Mouse (Mus musculus) lung, embryonic 15.5 days (tissue): Measurements from ENCODE around the gene Olfr1181. TPM values are rescaled to one million over a fixed set of nuclear protein-coding genes. Genes with fewer than 3 reads are reported as not detected.
"Not testable (repeated sequence)": the region's sequence is repeated elsewhere in the genome, so short reads cannot be mapped to it uniquely, and the experiment has no call there.

Source experiments
- ATAC-seq: fragments of 200-750 bp; cut with Nextera tagmentation; 2 replicates; pipeline ENCODE4 v1.8.0; 2017; ENCODE audit warnings: moderate number of reproducible peaks, borderline replicate concordance; ENCODE audit not compliant: low FRiP score, low TSS enrichment; ENCODE audit errors: extremely low read depth
- H3K27ac ChIP-seq: fragments of 300-500 bp; sonication (generic); 2 replicates; pipeline ENCODE4 v1.5.1; 2015; ENCODE audit warnings: moderate library complexity, mild to moderate bottlenecking, inconsistent platforms
- H3K27me3 ChIP-seq: fragments of 300-500 bp; sonication (generic); 2 replicates; pipeline ENCODE4 v1.6.1; 2015; ENCODE audit warnings: inconsistent platforms
- H3K36me3 ChIP-seq: fragments of 300-500 bp; sonication (generic); 2 replicates; pipeline ENCODE4 v1.6.1; 2015; ENCODE audit warnings: inconsistent platforms
- H3K4me1 ChIP-seq: fragments of 300-500 bp; sonication (generic); 2 replicates; pipeline ENCODE4 v1.6.1; 2015; ENCODE audit warnings: inconsistent platforms
- H3K4me2 ChIP-seq: fragments of 300-500 bp; sonication (generic); 2 replicates; pipeline ENCODE4 v1.6.1; 2015; ENCODE audit warnings: inconsistent platforms, mild to moderate bottlenecking, moderate library complexity
- H3K4me3 ChIP-seq: fragments of 300-500 bp; sonication (generic); 2 replicates; pipeline ENCODE4 v1.5.1; 2015; ENCODE audit warnings: mild to moderate bottlenecking, inconsistent platforms
- H3K9ac ChIP-seq: fragments of 300-500 bp; sonication (generic); 2 replicates; pipeline ENCODE4 v1.6.1; 2015; ENCODE audit warnings: inconsistent platforms
- H3K9me3 ChIP-seq: fragments of 300-500 bp; sonication (generic); 2 replicates; pipeline ENCODE4 v1.6.1; 2016; ENCODE audit warnings: inconsistent platforms
- WGBS: fragments of 180-500 bp; shearing (Covaris S2); methylation state at CpG from one replicate; pipeline ENCODE4 v1.1.7; 2015; 5-methylcytosine and 5-hydroxymethylcytosine counted together
- polyA plus RNA-seq: library from polyadenylated mRNA; unstranded; fragments of >200 nt; fragmentation: Nextera tagmentation; extraction: Ambion mirVana; gene quantifications from 2 replicates; pipeline ENCODE4 v1.2.1, GENCODE M21; 2015

Gene Olfr1181
- not detected in 2 replicates for polyA plus RNA-seq

GRCm38 (mm10) chr2:88426071-88426470 is at the start of gene Olfr1181:
Gene Olfr1181, minus strand, starts transcription at chr2:88426171.
- Histone ChIP-seq H3K9me3 (no peaks in the 10 kb centered on the region), H3K4me3 (no peak within 1 kb of the TSS), H3K4me2 (no peak within 1 kb of the TSS), H3K4me1 (no peaks in the 10 kb centered on the region), H3K36me3 (no peaks in the 10 kb centered on the region), H3K9ac (no peak within 1 kb of the TSS), H3K27ac (no peak within 1 kb of the TSS), H3K27me3 (no peaks in the 10 kb centered on the region)
- no peak for ATAC-seq
- WGBS = 77% methylated on average over 1 of the region's 1 CpGs

DNA sequence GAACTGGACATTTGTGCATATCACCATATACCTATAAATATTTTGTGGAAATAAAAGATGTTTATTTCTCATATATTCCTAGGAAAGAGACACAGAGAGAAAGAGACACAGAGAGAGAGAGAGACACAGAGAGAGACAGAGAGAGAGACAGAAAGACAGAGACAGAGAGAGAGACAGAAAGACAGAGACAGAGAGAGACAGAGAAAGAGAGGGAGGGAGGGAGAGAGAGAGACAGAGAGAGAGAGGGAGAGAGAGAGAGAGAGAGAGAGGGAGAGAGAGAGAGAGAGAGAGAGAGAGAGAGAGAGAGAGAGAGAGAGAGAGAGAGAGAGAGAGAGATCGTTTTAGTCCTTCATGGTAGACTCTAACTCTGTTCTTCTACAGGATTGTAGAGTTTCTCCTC is 28.6 kb upstream of the Olfr1181 start, which contains the start of gene Olfr1183:
Olfr1183 (plus strand) TSS at position 301 of the 400 bp plus-strand sequence.
- not testable (repeated sequence) for H3K36me3 ChIP-seq, H3K27me3 ChIP-seq, H3K4me1 ChIP-seq, H3K4me3 ChIP-seq, H3K9me3 ChIP-seq, H3K27ac ChIP-seq, H3K4me2 ChIP-seq, ATAC-seq, H3K9ac ChIP-seq
- WGBS = 83% methylated on average over 1 of the region's 1 CpGs

DNA sequence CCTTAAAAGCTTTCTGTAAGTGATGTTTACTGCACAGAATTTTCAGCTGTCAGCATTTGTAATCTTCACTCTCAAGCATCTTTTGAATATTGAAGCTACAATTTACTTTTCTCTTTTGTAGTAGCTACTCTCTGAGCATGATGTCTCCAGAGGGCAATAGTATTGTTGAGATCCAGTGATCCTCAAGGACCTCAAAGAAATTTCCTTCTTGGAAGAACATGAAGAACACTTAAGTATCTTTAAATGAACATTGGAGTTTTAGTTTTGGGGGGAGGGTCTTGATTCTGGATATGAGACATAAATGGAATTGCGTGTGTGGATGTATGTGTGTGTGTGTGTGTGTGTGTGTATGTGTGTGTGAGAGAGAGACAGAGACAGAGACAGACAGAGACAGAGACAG is 23.1 kb upstream of the Olfr1181 start, which contains the start of gene Gm13757:
Gm13757 (minus strand) TSS at position 101 of the 400 bp plus-strand sequence.
- no peak within 1 kb of the TSS for H3K9ac ChIP-seq
- WGBS = 80% methylated on average over 1 of the region's 1 CpGs
- H3K36me3 ChIP-seq = no peaks in the 10 kb centered on the region
- no peak for ATAC-seq
- H3K4me3 ChIP-seq = no peak within 1 kb of the TSS
- no peaks in the 10 kb centered on the region for H3K9me3 ChIP-seq
- no peak within 1 kb of the TSS for H3K4me2 ChIP-seq
- H3K27me3 ChIP-seq = no peaks in the 10 kb centered on the region
- H3K4me1 ChIP-seq = no peaks in the 10 kb centered on the region
- no peak within 1 kb of the TSS for H3K27ac ChIP-seq

DNA sequence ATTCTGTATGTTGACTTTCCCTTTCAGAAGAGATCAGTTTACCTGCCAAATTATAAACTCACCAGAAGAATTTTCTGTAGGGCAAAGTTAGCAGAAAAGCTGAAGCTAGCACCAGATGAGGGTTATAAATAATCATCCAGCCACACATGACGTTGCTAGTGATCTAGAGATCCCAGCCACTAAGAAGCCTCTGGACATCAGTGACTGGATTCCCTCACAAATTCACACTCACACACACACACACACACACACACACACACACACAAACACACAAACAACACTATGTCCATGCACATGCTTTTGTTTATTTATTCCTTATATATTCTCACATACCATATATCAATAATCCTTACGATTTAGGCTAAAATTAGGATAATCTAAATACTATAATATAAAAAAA is 6.9 kb downstream of the Olfr1181 start, which contains the start of gene Olfr1180:
Olfr1180 (minus strand) TSS at position 101 of the 400 bp plus-strand sequence.
- no peak within 1 kb of the TSS for H3K9ac ChIP-seq

DNA sequence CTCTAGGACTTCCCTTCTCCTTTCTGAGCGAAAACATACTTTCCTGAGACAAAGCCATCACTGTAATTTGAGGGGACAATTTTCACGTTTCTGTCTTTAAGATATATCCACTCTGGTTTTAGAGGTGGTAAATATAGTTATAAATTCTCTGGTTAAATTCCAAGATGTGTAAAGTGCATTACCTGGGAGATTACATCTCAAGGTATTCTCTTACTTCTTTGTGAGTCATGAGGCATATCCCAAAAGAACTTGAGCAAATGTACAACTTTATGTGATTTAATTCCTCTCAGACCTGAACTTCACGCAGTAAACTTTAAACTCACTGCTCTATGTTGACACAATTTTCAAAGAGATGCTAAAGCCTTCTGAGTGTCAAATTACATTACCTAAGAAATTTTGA is 19.6 kb downstream of the Olfr1181 start, which contains the start of gene Olfr1179:
Olfr1179 (minus strand) TSS at position 101 of the 400 bp plus-strand sequence.
- WGBS = 70% methylated on average over 3 of the region's 3 CpGs
- ATAC-seq = no peak
- Histone ChIP-seq H3K27me3 (no peaks in the 10 kb centered on the region), H3K27ac (no peak within 1 kb of the TSS), H3K9ac (no peak within 1 kb of the TSS), H3K4me2 (no peak within 1 kb of the TSS), H3K9me3 (no peaks in the 10 kb centered on the region), H3K4me1 (no peaks in the 10 kb centered on the region), H3K4me3 (no peak within 1 kb of the TSS), H3K36me3 (no peaks in the 10 kb centered on the region)

More for the DNA sequence above, 6.9 kb downstream of the Olfr1181 start, which contains the start of gene Olfr1180:
- H3K36me3 ChIP-seq = no peaks in the 10 kb centered on the region
- 68% methylated on average over 2 of the region's 2 CpGs for WGBS
- no peaks in the 10 kb centered on the region for H3K9me3 ChIP-seq
- no peak for ATAC-seq
- H3K4me2 ChIP-seq = no peak within 1 kb of the TSS
- H3K27me3 ChIP-seq = no peaks in the 10 kb centered on the region
- no peaks in the 10 kb centered on the region for H3K4me1 ChIP-seq
- H3K4me3 ChIP-seq = no peak within 1 kb of the TSS
- H3K27ac ChIP-seq = no peak within 1 kb of the TSS

DNA sequence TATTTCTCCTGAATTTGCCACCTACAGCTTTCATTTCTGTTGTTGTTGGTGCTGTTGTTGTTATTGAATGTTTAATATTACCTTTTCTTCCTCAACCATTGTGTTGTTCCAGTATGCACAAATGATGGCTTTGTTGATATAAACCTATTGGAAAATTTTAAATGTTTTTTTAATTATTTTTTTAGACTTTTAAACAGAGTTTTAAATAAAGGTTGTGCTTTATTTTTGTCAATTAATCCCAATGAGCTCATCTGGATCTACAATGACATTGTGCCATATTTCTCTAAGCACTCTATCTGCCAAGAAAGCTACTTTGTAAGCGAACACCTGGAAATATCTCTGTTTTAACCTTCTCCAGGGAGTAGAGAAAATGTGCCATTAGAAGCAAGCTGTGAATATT is 39.2 kb downstream of the Olfr1181 start, which contains the start of gene Olfr1178:
Olfr1178 (plus strand) TSS at position 301 of the 400 bp plus-strand sequence.
- no peak within 1 kb of the TSS for H3K4me3 ChIP-seq
- no peak within 1 kb of the TSS for H3K4me2 ChIP-seq
- no peak within 1 kb of the TSS for H3K27ac ChIP-seq
- no peaks in the 10 kb centered on the region for H3K4me1 ChIP-seq
- no peaks in the 10 kb centered on the region for H3K36me3 ChIP-seq
- 81% methylated on average over 1 of the region's 1 CpGs for WGBS
- H3K9ac ChIP-seq = no peak within 1 kb of the TSS
- H3K9me3 ChIP-seq = no peaks in the 10 kb centered on the region
- no peaks in the 10 kb centered on the region for H3K27me3 ChIP-seq
- ATAC-seq = no peak

Other genes starting within 250 kb of the Olfr1181 start
- gene Olfr1168, start 244.3 kb downstream of the Olfr1181 start, polyA plus RNA-seq = not detected in 2 replicates
- gene Olfr1170, start 197.8 kb downstream of the Olfr1181 start, polyA plus RNA-seq = not detected in 2 replicates
- gene Olfr1173, start 146.3 kb downstream of the Olfr1181 start, polyA plus RNA-seq = not detected in 2 replicates
- gene Olfr1174-ps, start 111.0 kb downstream of the Olfr1181 start, polyA plus RNA-seq = not detected in 2 replicates
- not detected in 2 replicates for gene Olfr1175-ps, start 99.0 kb downstream of the Olfr1181 start, polyA plus RNA-seq
- not detected in 2 replicates for gene Olfr1176, start 89.5 kb downstream of the Olfr1181 start, polyA plus RNA-seq
- not detected in 2 replicates for gene Olfr1177-ps, start 79.7 kb downstream of the Olfr1181 start, polyA plus RNA-seq
- not detected in 2 replicates for gene Olfr1178, start 39.1 kb downstream of the Olfr1181 start, polyA plus RNA-seq
- gene Olfr1179, start 19.7 kb downstream of the Olfr1181 start, polyA plus RNA-seq = not detected in 2 replicates
- gene Olfr1180, start 7.0 kb downstream of the Olfr1181 start, polyA plus RNA-seq = not detected in 2 replicates
- not detected in 2 replicates for gene Gm13757, start 23.0 kb upstream of the Olfr1181 start, polyA plus RNA-seq
- not detected in 2 replicates for gene Olfr1183, start 28.7 kb upstream of the Olfr1181 start, polyA plus RNA-seq
- gene Olfr1184, start 57.4 kb upstream of the Olfr1181 start, polyA plus RNA-seq = not detected in 2 replicates
- gene Olfr1185-ps1, start 67.1 kb upstream of the Olfr1181 start, polyA plus RNA-seq = not detected in 2 replicates
- gene Olfr1186, start 92.4 kb upstream of the Olfr1181 start, polyA plus RNA-seq = not detected in 2 replicates
- gene Olfr1188, start 130.8 kb upstream of the Olfr1181 start, polyA plus RNA-seq = not detected in 2 replicates
- gene Olfr1189, start 160.3 kb upstream of the Olfr1181 start, polyA plus RNA-seq = not detected in 2 replicates
- not detected in 2 replicates for gene Olfr1191-ps1, start 214.4 kb upstream of the Olfr1181 start, polyA plus RNA-seq
- gene Olfr1192-ps1, start 222.3 kb upstream of the Olfr1181 start, polyA plus RNA-seq = not detected in 2 replicates
- not detected in 2 replicates for gene Olfr1193, start 249.5 kb upstream of the Olfr1181 start, polyA plus RNA-seq